Mouse (Mus musculus) lung, postnatal 0 days (tissue): Measurements from ENCODE around the gene Sertad4. TPM values are rescaled to one million over a fixed set of nuclear protein-coding genes. Genes with fewer than 3 reads are reported as not detected.

Experiments
- ATAC-seq: fragments of 200-750 bp; cut with Nextera tagmentation; 2 replicates; pipeline ENCODE4 v1.8.0; 2017; ENCODE audit warnings: moderate library complexity
- DNase-seq: peaks from one replicate; pipeline ENCODE4 v3.0.0-alpha.2; 2016; ENCODE audit warnings: low spot score
- H3K27ac ChIP-seq: fragments of 300-500 bp; sonication (generic); 2 replicates; pipeline ENCODE4 v1.5.1; 2014; ENCODE audit warnings: antibody characterized with exemption, mild to moderate bottlenecking, low read length, mixed read lengths
- H3K27me3 ChIP-seq: fragments of 300-500 bp; sonication (generic); replicated peaks from 2 replicates; pipeline ENCODE4 v1.6.1; 2014; ENCODE audit warnings: low read length, mixed read lengths; ENCODE audit not compliant: insufficient read depth
- H3K36me3 ChIP-seq: fragments of 300-500 bp; sonication (generic); 2 replicates; pipeline ENCODE4 v1.6.1; 2014; ENCODE audit warnings: low read length, mixed read lengths; ENCODE audit not compliant: insufficient read depth
- H3K4me1 ChIP-seq: fragments of 300-500 bp; sonication (generic); 2 replicates; pipeline ENCODE4 v1.6.1; 2014; ENCODE audit warnings: antibody characterized with exemption, low read depth, low read length, mixed read lengths; ENCODE audit not compliant: insufficient read depth
- H3K4me2 ChIP-seq: fragments of 300-500 bp; sonication (generic); replicated peaks from 2 replicates; pipeline ENCODE4 v1.6.1; 2014; ENCODE audit warnings: low read depth, mild to moderate bottlenecking, low read length, moderate library complexity, mixed read lengths
- H3K4me3 ChIP-seq: fragments of 300-500 bp; sonication (generic); 2 replicates; pipeline ENCODE4 v1.5.1; 2014; ENCODE audit warnings: low read depth, low read length
- H3K9ac ChIP-seq: fragments of 300-500 bp; sonication (generic); replicated peaks from 2 replicates; pipeline ENCODE4 v1.6.1; 2014; ENCODE audit warnings: low read depth, mild to moderate bottlenecking
- H3K9me3 ChIP-seq: fragments of 300-500 bp; sonication (generic); 2 replicates; pipeline ENCODE4 v1.6.1; 2016; ENCODE audit warnings: low read length, mixed read lengths
- CTCF ChIP-seq: IDR thresholded peaks from 2 replicates; pipeline ENCODE4 v1.5.1; 2016; ENCODE audit warnings: antibody characterized with exemption, mild to moderate bottlenecking
- EP300 ChIP-seq: IDR thresholded peaks from 2 replicates; pipeline ENCODE4 v1.6.1; 2016; ENCODE audit warnings: antibody characterized with exemption, mild to moderate bottlenecking, control low read depth
- WGBS: fragments of 180-500 bp; shearing (Covaris S2); extraction: QIAGEN DNeasy Blood & Tissue Kit; methylation state at CpG from one replicate; pipeline ENCODE4 v1.1.7; 2014; 5-methylcytosine and 5-hydroxymethylcytosine counted together
- polyA plus RNA-seq: library from polyadenylated mRNA; unstranded; fragments of >200 nt; fragmentation: Nextera tagmentation; extraction: Ambion mirVana; gene quantifications from 2 replicates; pipeline ENCODE4 v1.2.1, GENCODE M21; 2015

Sertad4 gene
- polyA plus RNA-seq, 1 experiment from 2014 or later, result 3.2 TPM

DNA sequence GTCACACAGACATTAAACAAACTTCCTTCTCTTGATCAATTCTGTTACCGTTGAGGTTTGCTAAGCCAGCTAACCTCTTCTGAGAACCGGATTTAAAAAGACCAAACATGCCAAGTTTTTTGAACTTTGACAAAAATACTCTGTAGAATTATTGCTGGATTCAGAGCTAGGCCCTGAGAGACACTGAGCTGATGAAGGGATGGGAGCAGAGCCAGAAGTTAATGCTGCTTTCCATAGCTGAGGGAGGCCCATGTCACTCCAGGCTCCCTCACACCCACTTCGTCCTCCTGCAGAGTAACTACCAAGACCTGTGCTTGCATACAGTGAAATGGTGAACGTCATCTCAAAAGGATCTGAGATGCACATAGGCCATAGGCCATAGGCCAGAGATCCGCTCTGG, 43.3 kb downstream of the Sertad4 start:
- Histone ChIP-seq H3K27ac (no peak overlapping the region), H3K4me3 (no peak overlapping the region), H3K36me3 (no peaks in the 10 kb centered on the region), H3K9ac (no peak overlapping the region), H3K9me3 (no peaks in the 10 kb centered on the region), H3K4me1 (no peaks in the 10 kb centered on the region), H3K27me3 (no peaks in the 10 kb centered on the region), H3K4me2 (no peak overlapping the region)
- WGBS, result 60% methylated on average over 5 of the region's 5 CpGs
- DNase-seq (no peak), ATAC-seq (no peak)
- TF ChIP-seq CTCF, result no peak
- no peak for TF ChIP-seq EP300

DNA sequence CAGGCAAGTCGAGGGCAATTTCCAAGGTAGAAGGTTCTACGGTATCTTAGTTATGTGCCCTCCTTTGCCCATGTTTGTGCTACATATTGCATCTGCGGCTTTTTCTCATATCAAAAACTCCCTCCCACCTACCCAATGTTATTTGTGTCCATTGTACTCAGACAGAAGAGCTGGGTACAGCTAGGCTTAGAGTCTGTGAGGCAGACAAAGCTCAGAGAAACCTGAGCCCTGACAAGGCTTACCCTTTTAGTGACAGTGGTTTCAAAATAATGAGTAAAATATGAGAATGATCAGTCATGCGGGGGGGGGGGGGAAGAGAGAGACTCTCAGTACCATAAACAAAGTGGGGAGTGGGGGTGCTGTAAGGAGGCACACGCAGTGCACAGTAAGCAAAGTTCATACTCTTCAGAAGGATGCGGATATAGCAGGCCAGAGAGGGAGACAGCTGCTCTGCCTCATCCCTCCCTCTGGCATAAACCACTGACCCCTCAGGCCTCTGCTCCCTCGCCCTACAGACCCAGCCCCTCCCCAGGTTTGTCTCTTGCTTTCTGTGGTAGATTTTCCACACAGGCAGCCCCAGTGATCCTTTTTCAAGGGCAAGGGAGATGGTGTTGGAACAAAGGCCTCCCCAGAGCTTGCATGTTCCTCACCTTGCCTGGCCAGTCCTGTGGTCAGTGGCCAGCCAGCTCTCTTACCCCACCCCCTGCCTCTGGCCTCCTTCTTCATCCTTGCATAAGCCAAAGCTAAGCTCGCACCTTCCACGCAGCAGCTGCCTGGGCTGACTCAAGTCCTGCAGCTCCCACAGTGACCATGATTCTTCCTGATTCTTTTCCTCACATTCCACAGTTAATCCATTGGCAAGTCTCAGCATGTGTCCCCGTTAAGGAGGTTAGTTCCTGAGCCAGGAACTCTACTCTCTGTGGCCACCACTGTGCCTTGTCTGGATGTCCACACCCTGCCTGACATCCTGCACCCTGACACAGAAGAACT, 49.1 kb downstream of the Sertad4 start:
- TF ChIP-seq EP300 (no peak), CTCF (no peak)
- no peak overlapping the region for H3K9ac ChIP-seq
- H3K4me2 ChIP-seq, result no peak overlapping the region
- no peaks in the 10 kb centered on the region for H3K4me1 ChIP-seq
- H3K27me3 ChIP-seq, result no peaks in the 10 kb centered on the region
- H3K36me3 ChIP-seq, result no peaks in the 10 kb centered on the region
- WGBS, result 60% methylated on average over 9 of the region's 10 CpGs
- H3K27ac ChIP-seq, result no peak overlapping the region
- no peak overlapping the region for H3K4me3 ChIP-seq
- ATAC-seq (peak; percentile 44; the same call in 1 of the 2 replicates), DNase-seq (peak; percentile 28)
- H3K9me3 ChIP-seq, result no peaks in the 10 kb centered on the region

DNA sequence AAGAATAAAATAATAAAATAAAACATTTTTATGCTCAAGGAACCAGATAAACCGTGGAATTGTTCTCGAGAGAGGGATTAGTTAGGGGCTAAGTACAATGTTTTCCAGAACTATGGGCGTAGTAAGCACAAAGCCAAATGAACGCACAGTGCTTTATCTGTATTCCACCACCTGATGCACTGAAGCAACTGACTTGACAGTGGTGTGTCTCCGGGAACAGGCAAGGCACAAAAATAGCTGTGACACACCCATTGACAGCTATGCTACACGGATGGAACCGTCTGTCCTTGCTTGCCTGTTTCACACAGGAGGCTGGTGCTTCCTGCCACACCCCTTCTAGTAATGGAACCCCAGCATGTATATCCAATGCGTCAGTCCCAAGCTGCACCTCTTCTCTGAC, 55.2 kb downstream of the Sertad4 start:
- H3K4me2 ChIP-seq, result no peak overlapping the region
- H3K27ac ChIP-seq, result no peak overlapping the region
- TF ChIP-seq EP300 (no peak), CTCF (no peak)
- ATAC-seq (no peak), DNase-seq (no peak)
- no peaks in the 10 kb centered on the region for H3K9me3 ChIP-seq
- H3K4me3 ChIP-seq, result no peak overlapping the region
- peaks cover 10% of the 10 kb centered on the region; the same call in 1 of the 2 replicates for H3K4me1 ChIP-seq
- 83% methylated on average over 8 of the region's 8 CpGs for WGBS
- no peak overlapping the region for H3K9ac ChIP-seq
- H3K36me3 ChIP-seq, result no peaks in the 10 kb centered on the region
- no peaks in the 10 kb centered on the region for H3K27me3 ChIP-seq

DNA sequence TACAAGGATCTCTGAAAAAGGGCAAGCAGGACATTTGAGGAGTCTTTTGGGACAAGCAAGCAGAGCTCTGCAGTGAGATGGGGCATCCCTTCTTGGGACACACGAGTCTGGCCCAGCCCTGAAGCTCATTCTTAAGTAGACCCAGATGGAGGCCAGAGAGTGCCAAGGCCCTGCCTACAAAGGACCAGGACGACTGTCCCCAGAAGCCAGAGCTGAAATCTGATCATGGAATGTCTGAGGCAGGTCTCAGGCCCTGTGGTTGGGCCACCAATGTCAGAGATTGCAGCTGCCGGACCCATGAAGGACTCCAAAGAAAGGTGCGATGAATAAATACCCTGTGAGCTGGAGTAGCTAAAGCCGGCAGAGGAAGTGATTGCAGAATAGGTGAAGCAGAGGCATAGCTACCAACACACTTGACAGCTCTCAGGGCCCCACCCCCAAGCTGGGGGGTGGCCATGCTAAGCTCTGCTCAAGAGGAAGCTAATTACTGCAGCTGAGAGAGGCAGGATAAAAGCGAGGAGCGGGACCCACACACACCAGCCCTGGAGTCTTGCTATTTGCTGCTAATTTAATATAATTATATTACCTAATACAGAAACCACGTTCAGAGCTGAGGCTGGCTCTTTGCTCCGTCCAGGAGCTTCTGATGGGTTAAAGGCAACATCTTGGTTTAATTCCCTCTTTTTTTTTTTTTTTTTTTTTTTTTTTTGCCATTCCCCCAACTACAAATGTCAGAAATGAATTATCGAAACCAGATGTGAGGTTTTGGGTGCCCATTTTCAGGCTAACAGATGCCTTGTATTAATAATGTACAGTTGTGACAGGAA, 56.2 kb downstream of the Sertad4 start:
- Histone ChIP-seq H3K27me3 (no peaks in the 10 kb centered on the region), H3K4me1 (peaks cover 10% of the 10 kb centered on the region; the same call in 1 of the 2 replicates), H3K9ac (no peak overlapping the region), H3K27ac (no peak overlapping the region), H3K9me3 (no peaks in the 10 kb centered on the region), H3K4me2 (no peak overlapping the region), H3K4me3 (no peak overlapping the region), H3K36me3 (no peaks in the 10 kb centered on the region)
- TF ChIP-seq EP300, result no peak
- TF ChIP-seq CTCF, result no peak
- WGBS, result 37% methylated on average over 10 of the region's 10 CpGs
- DNase-seq (peak; percentile 65), ATAC-seq (peak; percentile 58)

DNA sequence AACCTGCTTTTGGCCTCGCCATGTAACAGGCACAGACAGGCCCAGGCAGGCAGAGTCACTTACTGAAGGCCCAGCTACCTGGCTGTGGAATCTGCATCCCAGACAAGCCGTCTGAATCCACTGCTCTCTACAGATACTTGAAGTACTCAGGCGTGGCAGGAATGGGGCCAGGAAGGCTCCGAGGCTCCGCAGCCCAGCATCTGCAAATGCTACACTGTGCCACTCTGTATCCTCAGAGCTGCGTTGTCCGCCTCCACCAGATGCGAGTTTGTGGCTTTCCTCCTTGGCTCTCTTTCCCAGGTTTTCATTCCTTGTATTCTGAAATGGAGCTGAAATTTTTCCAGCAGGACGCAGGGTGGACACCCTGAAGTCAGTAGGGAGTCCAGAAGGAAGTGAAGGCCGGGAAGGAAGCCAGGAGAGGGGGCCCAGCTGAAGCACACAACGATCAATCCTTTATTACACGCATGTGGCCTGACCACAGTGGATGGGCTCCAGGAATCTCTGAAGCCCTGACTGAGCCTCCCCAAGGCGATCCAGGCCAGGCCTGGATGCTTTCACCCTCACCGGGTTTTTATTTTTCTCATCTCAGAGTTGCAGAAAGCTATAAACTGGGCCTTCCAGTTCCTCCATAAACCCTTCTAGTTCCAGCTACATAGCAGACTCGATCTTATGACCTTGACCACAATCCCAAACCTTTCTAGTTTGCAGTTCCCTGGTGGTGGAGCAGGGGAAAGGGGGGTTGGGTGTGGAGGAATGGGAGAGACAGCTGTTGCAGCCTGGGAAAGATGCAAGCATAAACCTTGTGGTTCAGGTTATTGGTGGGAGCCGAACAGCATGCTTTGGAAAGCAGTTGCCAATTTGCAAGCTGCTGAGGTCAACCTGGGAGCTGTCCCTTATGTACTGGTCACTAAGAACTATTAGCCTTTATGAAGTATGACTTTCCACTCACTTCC, 57.1 kb downstream of the Sertad4 start:
- no peak overlapping the region for H3K27ac ChIP-seq
- 43% methylated on average over 16 of the region's 16 CpGs for WGBS
- no peak overlapping the region for H3K4me2 ChIP-seq
- H3K36me3 ChIP-seq, result no peaks in the 10 kb centered on the region
- TF ChIP-seq EP300, result no peak
- TF ChIP-seq CTCF, result no peak
- no peaks in the 10 kb centered on the region for H3K27me3 ChIP-seq
- H3K4me3 ChIP-seq, result no peak overlapping the region
- H3K4me1 ChIP-seq, result peaks cover 10% of the 10 kb centered on the region; the same call in 1 of the 2 replicates
- peak; percentile 31 for ATAC-seq
- no peak for DNase-seq
- H3K9me3 ChIP-seq, result no peaks in the 10 kb centered on the region
- H3K9ac ChIP-seq, result no peak overlapping the region
